Mouse (Mus musculus): ENCODE measurements around the gene Corin. TPM values are rescaled to one million over a fixed set of nuclear protein-coding genes. Genes with fewer than 3 reads are reported as not detected.
A peak's percentile ranks its signal among the peaks of the same experiment; 100 is the strongest.

The Corin gene
- total RNA-seq, 2 experiments from 2014 or later: 0.08 to 0.20 TPM

- no peak for DNase-seq (ENCODE audit: low spot score in 2 of 2)
Measured at GRCm38 (mm10) chr5:72331217-72331616, 173.1 kb downstream of the Corin start.

DNA sequence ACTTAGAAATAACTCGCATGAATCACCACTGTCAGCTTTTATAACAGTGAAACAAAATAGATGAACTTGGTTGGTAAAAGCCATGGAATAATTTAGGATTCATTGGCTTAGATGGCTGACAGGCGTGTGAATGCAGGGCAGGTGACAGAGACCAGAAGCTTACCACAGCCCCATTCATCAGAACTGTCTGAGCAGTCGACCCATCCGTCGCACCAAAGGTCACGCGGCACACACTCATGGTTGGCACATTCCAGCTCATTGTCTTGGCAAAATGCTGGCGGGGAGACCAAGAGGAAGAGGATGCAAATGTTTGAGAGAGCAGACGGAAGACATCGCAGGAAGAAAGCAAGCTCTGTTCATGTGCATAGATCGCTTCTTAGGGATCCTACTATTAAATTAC, 173.6 kb downstream of the Corin start:
- no peak for DNase-seq (ENCODE audit: low spot score in 2 of 2)

GRCm38 (mm10) chr5:72329453-72329852, 174.8 kb downstream of the Corin start:
- no peak for DNase-seq (ENCODE audit: low spot score in 2 of 2)

GRCm38 (mm10) chr5:72315282-72315681, 189.0 kb downstream of the Corin start:
- no peak for DNase-seq (ENCODE audit: low spot score in 2 of 2)

DNA sequence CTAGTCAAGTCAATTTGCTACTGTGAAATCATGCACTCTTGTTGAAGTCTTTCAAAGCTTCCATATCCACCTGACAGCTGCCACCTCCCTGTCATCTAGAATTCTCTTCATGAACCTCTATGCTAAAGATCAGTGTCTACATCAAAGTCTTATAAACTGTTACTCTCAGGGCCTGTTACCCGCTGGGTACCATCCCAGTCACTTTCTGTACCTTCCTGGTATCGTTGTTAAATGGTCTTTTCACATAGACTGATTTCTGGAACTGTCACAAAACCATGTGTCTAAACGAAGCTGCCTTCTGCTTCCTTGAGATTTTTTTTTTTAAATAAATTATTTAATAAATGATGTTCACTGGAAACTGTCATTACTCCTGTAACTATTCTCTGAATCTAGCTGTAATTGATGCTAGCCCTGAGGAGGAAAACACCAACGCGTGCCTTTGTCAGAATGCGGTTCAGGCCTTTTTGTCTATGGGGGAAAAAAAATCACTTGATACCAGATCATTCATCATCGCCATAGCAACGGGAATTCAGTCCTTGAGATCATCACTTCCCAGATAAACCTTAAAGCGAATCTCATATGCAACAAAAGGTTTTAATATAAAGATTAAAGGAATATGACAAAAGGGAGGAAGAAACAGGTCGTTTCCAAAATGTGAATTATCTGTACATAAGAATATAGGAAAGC, 205.7 kb downstream of the Corin start:
- DNase-seq (ENCODE audit: low spot score in 2 of 2): peak in 1 of 2 experiments; percentile 11

- no peak for DNase-seq (ENCODE audit: low spot score in 2 of 2)
Measured at GRCm38 (mm10) chr5:72285077-72285476, 219.2 kb downstream of the Corin start.

DNA sequence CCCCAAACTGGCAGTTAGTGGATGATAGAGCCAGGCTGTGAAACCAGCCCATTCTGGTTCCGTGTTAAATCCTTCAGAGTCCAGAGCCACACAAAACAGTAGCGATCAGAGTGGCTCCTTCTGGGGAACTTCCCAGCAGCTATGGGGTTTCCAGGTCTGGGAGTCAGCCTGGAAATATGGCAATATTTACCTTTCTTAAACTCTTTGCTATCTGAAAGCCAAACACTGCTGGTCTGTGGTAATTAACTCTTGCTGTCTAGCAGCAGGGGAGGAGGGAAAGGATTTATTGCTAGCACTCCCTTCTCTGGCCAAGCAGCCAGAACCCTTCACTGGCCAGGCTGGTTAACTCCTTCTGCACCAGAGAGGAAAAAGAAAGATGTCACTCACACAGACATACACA, 221.4 kb downstream of the Corin start:
- no peak for DNase-seq (ENCODE audit: low spot score in 2 of 2)

- DNase-seq (ENCODE audit: low spot score in 2 of 2): peak in 1 of 2 experiments; percentile 58
Measured at GRCm38 (mm10) chr5:72269652-72270051, 234.6 kb downstream of the Corin start.

- no peak for DNase-seq (ENCODE audit: low spot score in 2 of 2)
Measured at GRCm38 (mm10) chr5:72269204-72269603, 235.1 kb downstream of the Corin start.

DNA sequence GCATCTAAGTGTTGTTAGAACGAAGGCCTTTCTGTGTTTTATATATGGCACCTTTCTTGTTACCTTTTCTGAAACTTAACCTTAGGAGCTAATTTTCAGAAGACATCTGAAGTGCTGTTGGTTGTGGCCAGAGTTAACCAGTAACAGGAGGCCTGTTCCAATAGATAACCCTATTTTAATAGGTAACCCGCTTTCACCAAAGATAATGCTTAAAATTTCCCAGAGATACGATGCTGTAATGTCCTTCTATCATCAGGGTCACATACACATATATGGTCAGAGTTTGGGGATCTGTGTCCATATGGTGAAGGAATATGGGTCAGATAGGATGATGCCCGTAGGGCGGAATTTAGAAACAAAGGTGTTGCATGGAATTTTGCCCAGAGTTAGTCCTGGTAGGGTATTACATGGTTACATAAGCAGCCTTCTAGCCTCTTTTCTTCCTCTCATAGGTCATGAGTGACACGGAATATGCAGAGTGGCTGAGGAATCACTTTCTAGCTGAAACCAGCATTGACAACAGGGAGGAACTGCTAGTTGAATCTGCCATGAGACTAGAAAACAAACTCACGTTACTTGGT, 237.2 kb downstream of the Corin start:
- no peak for DNase-seq (ENCODE audit: low spot score in 2 of 2)

- no peak for DNase-seq (ENCODE audit: low spot score in 2 of 2)
Measured at GRCm38 (mm10) chr5:72264195-72264751, 240.0 kb downstream of the Corin start.

- DNase-seq (ENCODE audit: low spot score in 2 of 2): no peak
Measured at GRCm38 (mm10) chr5:72261802-72262324, 242.4 kb downstream of the Corin start.

- no peak for DNase-seq (ENCODE audit: low spot score in 2 of 2)
Measured at GRCm38 (mm10) chr5:72259298-72259621, 245.0 kb downstream of the Corin start.

DNA sequence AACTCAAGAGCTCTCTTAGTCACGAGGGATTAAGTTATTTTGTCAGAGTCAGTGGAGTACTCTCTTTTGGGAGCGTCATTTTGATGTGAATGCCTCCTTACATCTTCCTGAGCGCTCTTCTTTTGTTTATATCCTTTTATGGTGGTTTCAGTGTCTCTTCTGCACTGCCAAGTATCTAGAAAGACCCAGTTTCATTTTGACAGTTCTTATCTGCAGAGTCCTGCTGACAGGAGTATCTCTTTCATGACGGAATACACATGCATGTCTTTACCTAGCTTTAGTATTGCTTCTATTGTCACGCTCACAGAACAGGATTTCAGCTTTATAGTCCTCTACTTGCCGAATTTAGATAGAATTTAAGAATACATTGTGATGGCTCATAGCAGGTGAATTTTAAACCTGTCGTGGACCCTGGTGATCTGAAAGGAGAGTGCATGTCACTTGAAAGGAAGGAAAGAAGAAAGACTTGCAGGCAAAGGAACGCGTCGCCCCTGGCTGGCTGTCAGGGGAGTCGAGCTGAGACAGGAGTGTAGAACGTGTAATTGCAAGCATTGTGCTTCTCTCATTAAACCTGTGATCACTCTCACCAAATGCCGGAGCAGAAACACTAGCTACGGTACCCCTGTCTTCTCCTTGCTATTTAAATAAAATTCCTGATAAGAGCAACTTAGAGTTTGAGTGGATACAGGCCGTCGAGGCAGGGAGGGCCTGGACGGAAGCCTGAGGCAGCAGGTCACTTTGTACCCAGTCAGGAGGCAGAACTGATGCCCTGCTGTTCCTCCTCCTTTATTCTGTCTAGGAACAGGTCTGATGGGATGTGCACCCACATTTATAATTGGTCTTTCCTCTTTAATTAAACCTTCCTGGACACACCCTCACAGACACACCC, 245.6 kb downstream of the Corin start:
- no peak for DNase-seq (ENCODE audit: low spot score in 2 of 2)

GRCm38 (mm10) chr5:72257084-72257483, 247.2 kb downstream of the Corin start:
- DNase-seq (ENCODE audit: low spot score in 2 of 2): no peak

DNA sequence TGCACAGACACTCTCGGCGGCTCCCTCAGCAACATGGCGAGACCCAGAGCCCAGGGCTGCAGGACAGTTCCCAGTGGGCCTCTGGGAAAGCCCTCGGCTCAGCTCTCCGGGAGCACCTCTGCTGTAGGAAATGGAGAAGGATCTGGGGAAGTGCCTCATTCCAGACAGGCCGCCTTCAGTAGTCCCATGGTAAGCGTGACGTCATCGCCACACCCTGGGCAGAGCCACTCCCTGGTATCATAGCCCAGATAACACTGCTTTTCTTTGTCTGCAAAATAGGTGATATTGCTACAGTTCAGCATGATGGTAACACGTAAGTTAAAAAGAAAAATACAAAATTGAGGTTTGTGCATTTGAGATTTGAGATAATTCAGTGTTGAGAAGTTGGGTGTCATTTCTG, 249.3 kb downstream of the Corin start:
- DNase-seq (ENCODE audit: low spot score in 2 of 2): no peak

GRCm38 (mm10) chr5:72250180-72250579, 254.1 kb downstream of the Corin start:
- no peak for DNase-seq (ENCODE audit: low spot score in 2 of 2)
